Mouse (Mus musculus) megakaryocyte, embryonic 14.5 days (primary cell): ENCODE results near the gene Smbd1. TPM values are rescaled to one million over a fixed set of nuclear protein-coding genes. Genes with fewer than 3 reads are reported as not detected.
A peak's percentile ranks its signal among the peaks of the same experiment; 100 is the strongest.

Source experiments
- H3K27me3 ChIP-seq: replicated peaks from 2 replicates; pipeline ENCODE3; 2012; ENCODE audit warnings: inconsistent platforms
- H3K36me3 ChIP-seq: replicated peaks from 2 replicates; pipeline ENCODE3; 2012; ENCODE audit warnings: low read length, inconsistent platforms, mixed read lengths
- H3K4me1 ChIP-seq: 2 replicates; pipeline ENCODE4 v1.6.1; 2012; ENCODE audit warnings: inconsistent platforms
- H3K4me3 ChIP-seq: replicated peaks from 2 replicates; pipeline ENCODE3; 2012; ENCODE audit warnings: moderate library complexity, mild to moderate bottlenecking, inconsistent platforms
- H3K9me3 ChIP-seq: 2 replicates; pipeline ENCODE4 v1.6.1; 2012; ENCODE audit warnings: inconsistent platforms
- FLI1 ChIP-seq: IDR thresholded peaks from 2 replicates; pipeline ENCODE4 v1.6.1; 2012; ENCODE audit warnings: low read length, inconsistent platforms, mixed read lengths
- GATA1 ChIP-seq: IDR thresholded peaks from 3 replicates; pipeline ENCODE4 v1.6.1; 2012; ENCODE audit warnings: mixed read lengths, low read length, inconsistent platforms, borderline replicate concordance
- polyA plus RNA-seq: library from polyadenylated mRNA; stranded (reverse); fragments of >175 nt; gene quantifications from 2 replicates; pipeline ENCODE4 v1.2.3, GENCODE M21; 2012; ENCODE audit warnings: low replicate concordance; ENCODE audit not compliant: insufficient read depth

Gene Smbd1
- polyA plus RNA-seq, 1 experiment, result not detected

GRCm38 (mm10) chr16:32813771-32814170 lies 3.5 kb upstream of the Smbd1 start:
- no peak for TF ChIP-seq GATA1
- no peak for TF ChIP-seq FLI1
- H3K27me3 ChIP-seq, result peaks cover 29% of the 10 kb centered on the region
- H3K4me3 ChIP-seq, result no peak overlapping the region
- peaks cover 27% of the 10 kb centered on the region for H3K4me1 ChIP-seq
- no peaks in the 10 kb centered on the region for H3K36me3 ChIP-seq
- H3K9me3 ChIP-seq, result peaks cover 3% of the 10 kb centered on the region

GRCm38 (mm10) chr16:32813362-32813761 lies 3.1 kb upstream of the Smbd1 start:
- Histone ChIP-seq H3K27me3 (peaks cover 28% of the 10 kb centered on the region), H3K4me3 (peak overlapping the region; percentile 89), H3K9me3 (peaks cover 3% of the 10 kb centered on the region), H3K4me1 (peaks cover 27% of the 10 kb centered on the region), H3K36me3 (no peaks in the 10 kb centered on the region)
- TF ChIP-seq FLI1, result no peak
- no peak for TF ChIP-seq GATA1

GRCm38 (mm10) chr16:32812888-32813361 lies 2.6 kb upstream of the Smbd1 start:
- H3K9me3 ChIP-seq, result peaks cover 3% of the 10 kb centered on the region
- TF ChIP-seq GATA1 (no peak), FLI1 (no peak)
- H3K27me3 ChIP-seq, result peaks cover 29% of the 10 kb centered on the region
- peak overlapping the region; percentile 89 for H3K4me3 ChIP-seq
- peaks cover 25% of the 10 kb centered on the region for H3K4me1 ChIP-seq
- H3K36me3 ChIP-seq, result no peaks in the 10 kb centered on the region

GRCm38 (mm10) chr16:32807408-32808185 lies 2.7 kb downstream of the Smbd1 start:
- H3K27me3 ChIP-seq, result peaks cover 23% of the 10 kb centered on the region
- H3K36me3 ChIP-seq, result no peaks in the 10 kb centered on the region
- peaks cover 38% of the 10 kb centered on the region for H3K4me1 ChIP-seq
- peaks cover 3% of the 10 kb centered on the region for H3K9me3 ChIP-seq
- TF ChIP-seq GATA1 (no peak), FLI1 (no peak)
- no peak overlapping the region for H3K4me3 ChIP-seq

- Histone ChIP-seq H3K4me1 (peaks cover 50% of the 10 kb centered on the region), H3K36me3 (no peaks in the 10 kb centered on the region), H3K9me3 (peaks cover 5% of the 10 kb centered on the region), H3K27me3 (peaks cover 14% of the 10 kb centered on the region), H3K4me3 (no peak overlapping the region)
- no peak for TF ChIP-seq FLI1
- no peak for TF ChIP-seq GATA1
Measured at GRCm38 (mm10) chr16:32805151-32805550, 5.1 kb downstream of the Smbd1 start.

- Histone ChIP-seq H3K4me3 (no peak overlapping the region), H3K36me3 (no peaks in the 10 kb centered on the region), H3K27me3 (peaks cover 23% of the 10 kb centered on the region), H3K9me3 (peaks cover 10% of the 10 kb centered on the region), H3K4me1 (peaks cover 50% of the 10 kb centered on the region)
- TF ChIP-seq GATA1, result no peak
- no peak for TF ChIP-seq FLI1
Measured at GRCm38 (mm10) chr16:32803901-32804300, 6.4 kb downstream of the Smbd1 start.

- H3K4me1 ChIP-seq, result peaks cover 55% of the 10 kb centered on the region
- H3K4me3 ChIP-seq, result no peak overlapping the region
- H3K36me3 ChIP-seq, result no peaks in the 10 kb centered on the region
- H3K9me3 ChIP-seq, result peaks cover 10% of the 10 kb centered on the region
- TF ChIP-seq FLI1 (no peak), GATA1 (no peak)
- peaks cover 27% of the 10 kb centered on the region for H3K27me3 ChIP-seq
Measured at GRCm38 (mm10) chr16:32803252-32803853, 6.9 kb downstream of the Smbd1 start.

GRCm38 (mm10) chr16:32797426-32797689 lies 12.9 kb downstream of the Smbd1 start, which contains the start of gene Muc20:
Gene Muc20, minus strand, starts transcription at chr16:32797435.
- no peaks in the 10 kb centered on the region for H3K36me3 ChIP-seq
- H3K9me3 ChIP-seq, result peaks cover 42% of the 10 kb centered on the region
- TF ChIP-seq FLI1 (no peak), GATA1 (no peak)
- peaks cover 59% of the 10 kb centered on the region for H3K4me1 ChIP-seq
- H3K4me3 ChIP-seq, result no peak within 1 kb of the TSS
- H3K27me3 ChIP-seq, result peaks cover 52% of the 10 kb centered on the region

GRCm38 (mm10) chr16:32796676-32797425 lies 13.4 kb downstream of the Smbd1 start:
- Histone ChIP-seq H3K9me3 (peaks cover 44% of the 10 kb centered on the region), H3K27me3 (peaks cover 57% of the 10 kb centered on the region), H3K36me3 (no peaks in the 10 kb centered on the region), H3K4me1 (peaks cover 60% of the 10 kb centered on the region), H3K4me3 (no peak overlapping the region)
- TF ChIP-seq FLI1 (no peak), GATA1 (no peak)
